Comparison of ENCODE assay signal across 28 mouse cellular contexts in genomic region chr11:70582196-70582595, GRCm38 (mm10). TPM values are rescaled to one million over a fixed set of nuclear protein-coding genes. Genes with fewer than 3 reads are reported as not detected.
A peak's percentile ranks its signal among the peaks of the same experiment; 100 is the strongest.
DNase-seq lines count a peak whose midpoint lies in the region; ATAC-seq and TF ChIP-seq lines count a peak whose summit lies in the region.
"Had no signal": no experiment of that assay in that cellular context is flagged by ENCODE, and none has a peak within 500 bp of the region (broad histone marks: within the 10 kb centered on the region; RNA-seq: fewer than 3 reads in every experiment).

No protein-coding gene starts in this region.

- 21% methylated on average over 3 of the region's 3 CpGs for WGBS in kidney, adult 2 months
- WGBS in kidney, embryonic 16.5 days, result 53% methylated on average over 3 of the region's 3 CpGs
- 30% methylated on average over 3 of the region's 3 CpGs for WGBS in embryonic facial prominence, embryonic 13.5 days
- 52% methylated on average over 3 of the region's 3 CpGs for WGBS in stomach, embryonic 15.5 days

- no peak overlapping the region for H3K9ac ChIP-seq in kidney, embryonic 16.5 days (replicated peaks; ENCODE audit: low read length)
- H3K9ac ChIP-seq in embryonic facial prominence, embryonic 13.5 days, result no peak overlapping the region
- H3K9ac ChIP-seq in stomach, embryonic 15.5 days, result no peak overlapping the region
- H3K9ac ChIP-seq: forebrain, embryonic 15.5 days; midbrain, embryonic 13.5 days; neural tube, embryonic 12.5 days had no signal

- no peak overlapping the region for H3K4me2 ChIP-seq in kidney, embryonic 16.5 days (replicated peaks; ENCODE audit: low read depth, low read length)
- H3K4me2 ChIP-seq in embryonic facial prominence, embryonic 13.5 days, result no peak overlapping the region
- no peak overlapping the region for H3K4me2 ChIP-seq in stomach, embryonic 15.5 days
- H3K4me2 ChIP-seq: forebrain, embryonic 15.5 days; midbrain, embryonic 13.5 days; neural tube, embryonic 12.5 days had no signal

- ATAC-seq in kidney, embryonic 16.5 days (ENCODE audit: low FRiP score, low TSS enrichment), result no peak
- ATAC-seq in megakaryocyte, adult 5-6 weeks (ENCODE audit: poor library complexity, severe bottlenecking), result no peak
- ATAC-seq in embryonic facial prominence, embryonic 13.5 days (ENCODE audit: insufficient number of reproducible peaks, insufficient read depth, low FRiP score, low TSS enrichment, low read depth), result no peak
- no peak for ATAC-seq in stomach, embryonic 15.5 days (ENCODE audit: insufficient read depth, low FRiP score, low read depth)
- ATAC-seq: CD4-positive, CD25-positive, alpha-beta regulatory T cell, adult 4 months; forebrain, embryonic 15.5 days; hindbrain, postnatal 0 days; midbrain, embryonic 13.5 days had no signal

- no peak overlapping the region for H3K4me3 ChIP-seq in kidney, adult 2 months (ENCODE audit: insufficient read depth, low read depth, low read length)
- no peak overlapping the region for H3K4me3 ChIP-seq in kidney, embryonic 16.5 days (ENCODE audit: low read length)
- peak overlapping the region; percentile 20 for H3K4me3 ChIP-seq in megakaryocyte, embryonic 14.5 days (replicated peaks)
- no peak overlapping the region for H3K4me3 ChIP-seq in embryonic facial prominence, embryonic 13.5 days
- H3K4me3 ChIP-seq in stomach, embryonic 15.5 days (replicated peaks), result no peak overlapping the region
- H3K4me3 ChIP-seq: forebrain, embryonic 15.5 days; midbrain, embryonic 13.5 days; neural tube, embryonic 12.5 days had no signal

- no peaks in the 10 kb centered on the region for H3K9me3 ChIP-seq in kidney, embryonic 16.5 days (ENCODE audit: low read length)
- no peaks in the 10 kb centered on the region for H3K9me3 ChIP-seq in megakaryocyte, embryonic 14.5 days
- H3K9me3 ChIP-seq in embryonic facial prominence, embryonic 13.5 days, result no peaks in the 10 kb centered on the region
- H3K9me3 ChIP-seq in stomach, embryonic 15.5 days, result no peaks in the 10 kb centered on the region
- H3K9me3 ChIP-seq: forebrain, embryonic 15.5 days; G1E; midbrain, embryonic 13.5 days; neural tube, embryonic 12.5 days had no signal

- H3K27ac ChIP-seq in kidney, adult 2 months (ENCODE audit: insufficient read depth, low read depth, low read length), result no peak overlapping the region
- H3K27ac ChIP-seq in kidney, embryonic 16.5 days (ENCODE audit: low read length), result no peak overlapping the region
- H3K27ac ChIP-seq in embryonic facial prominence, embryonic 13.5 days, result peak overlapping the region; percentile 80; the same call in 1 of the 2 replicates
- 0 out of 2 replicates have a peak overlapping the region, but pooled peaks have one; percentile 79 for H3K27ac ChIP-seq in stomach, embryonic 15.5 days
- H3K27ac ChIP-seq: hindbrain, postnatal 0 days; neural tube, embryonic 12.5 days had no signal

- peaks cover 44% of the 10 kb centered on the region for H3K4me1 ChIP-seq in kidney, adult 2 months (ENCODE audit: control insufficient read depth, insufficient read depth, low read length)
- peaks cover 62% of the 10 kb centered on the region for H3K4me1 ChIP-seq in kidney, embryonic 16.5 days (ENCODE audit: insufficient read depth, low read length)
- peaks cover 100% of the 10 kb centered on the region for H3K4me1 ChIP-seq in megakaryocyte, embryonic 14.5 days
- peaks cover 78% of the 10 kb centered on the region for H3K4me1 ChIP-seq in embryonic facial prominence, embryonic 13.5 days
- peaks cover 58% of the 10 kb centered on the region for H3K4me1 ChIP-seq in stomach, embryonic 15.5 days

- H3K36me3 ChIP-seq in kidney, adult 2 months (ENCODE audit: control insufficient read depth, insufficient read depth, low read length), result no peaks in the 10 kb centered on the region
- H3K36me3 ChIP-seq in kidney, embryonic 16.5 days (ENCODE audit: insufficient read depth, low read length), result no peaks in the 10 kb centered on the region
- H3K36me3 ChIP-seq in megakaryocyte, embryonic 14.5 days (replicated peaks; ENCODE audit: low read length), result peaks cover 67% of the 10 kb centered on the region
- H3K36me3 ChIP-seq in embryonic facial prominence, embryonic 13.5 days, result no peaks in the 10 kb centered on the region
- H3K36me3 ChIP-seq in stomach, embryonic 15.5 days, result no peaks in the 10 kb centered on the region
- H3K36me3 ChIP-seq: forebrain, embryonic 15.5 days; midbrain, embryonic 13.5 days; neural tube, embryonic 12.5 days had no signal

- DNase-seq in kidney, adult 2 months, result peak; percentile 19
- DNase-seq in gastrocnemius, postnatal 25 days, result no peak
- DNase-seq in thymus, adult 18-20 months, result no peak
- DNase-seq: adrenal gland, postnatal 36 days; cerebellum, adult 11-12 months; cerebellum, postnatal 25 days; heart, adult 11 months; kidney, adult 9 months; kidney, postnatal 36 days; layer of hippocampus, adult 9-11 months; right cerebral cortex, postnatal 4 days; thymus, postnatal 36 days had no signal

- no peak for TF ChIP-seq POLR2A in kidney, adult 2 months (IDR thresholded peaks at IDR 0.05; ENCODE audit: low read depth, low read length)

- TF ChIP-seq CTCF in kidney, adult 2 months (conservative IDR thresholded peaks at IDR 0.05; ENCODE audit: insufficient read depth, insufficient read length, low read depth, low read length), result no peak

- no peaks in the 10 kb centered on the region for H3K27me3 ChIP-seq in kidney, adult 2 months (replicated peaks; ENCODE audit: control insufficient read depth, insufficient read depth, low read length)
- no peaks in the 10 kb centered on the region for H3K27me3 ChIP-seq in kidney, embryonic 16.5 days (ENCODE audit: insufficient read depth, low read length)
- no peaks in the 10 kb centered on the region for H3K27me3 ChIP-seq in megakaryocyte, embryonic 14.5 days (replicated peaks)
- no peaks in the 10 kb centered on the region for H3K27me3 ChIP-seq in embryonic facial prominence, embryonic 13.5 days
- no peaks in the 10 kb centered on the region for H3K27me3 ChIP-seq in stomach, embryonic 15.5 days (replicated peaks)
- H3K27me3 ChIP-seq: forebrain, embryonic 15.5 days; midbrain, embryonic 13.5 days; neural tube, embryonic 12.5 days had no signal

RNA-seq across cellular contexts. Expression of gene Mink1, which starts 19.5 kb away (rescaled TPM):
- polyA plus RNA-seq in kidney, adult 2 months (2012; rRNA removed), result 73.1 and 91.8 TPM in 2 replicates
- polyA plus RNA-seq in kidney, embryonic 16.5 days (2015; fragmentation: Nextera tagmentation; extraction: Ambion mirVana), result 15.9 and 17.4 TPM in 2 replicates
- polyA plus RNA-seq in megakaryocyte, embryonic 14.5 days (2012; ENCODE audit: insufficient read depth, low replicate concordance), result 122 and 129 TPM in 2 replicates
- total RNA-seq in megakaryocyte, adult 5-6 weeks (2015), result 20.6 and 21.3 TPM in 2 replicates
- total RNA-seq in megakaryocyte, adult 5-6 weeks (2017), result 12.7 and 17.5 TPM in 2 replicates
- 14.6 and 16.5 TPM in 2 replicates for polyA plus RNA-seq in embryonic facial prominence, embryonic 13.5 days (2015; fragmentation: Nextera tagmentation; extraction: Ambion mirVana)
- polyA plus RNA-seq in stomach, embryonic 15.5 days (2015; fragmentation: Nextera tagmentation; extraction: Ambion mirVana), result 14.9 and 15.9 TPM in 2 replicates
- total RNA-seq in gastrocnemius, postnatal 25 days (2021), result 10 to 100 TPM; 26.3 to 27.2 TPM

RNA-seq across cellular contexts. Expression of gene 4930544D05Rik, which starts 33.5 kb away (rescaled TPM):
- 0.29 TPM in 1 of 2 replicates, not detected in the other for polyA plus RNA-seq in kidney, adult 2 months (2012; rRNA removed)
- polyA plus RNA-seq in kidney, embryonic 16.5 days (2015; fragmentation: Nextera tagmentation; extraction: Ambion mirVana), result not detected in 2 replicates
- not detected in 2 replicates for polyA plus RNA-seq in megakaryocyte, embryonic 14.5 days (2012; ENCODE audit: insufficient read depth, low replicate concordance)
- not detected in 2 replicates for total RNA-seq in megakaryocyte, adult 5-6 weeks (2015)
- total RNA-seq in megakaryocyte, adult 5-6 weeks (2017), result not detected in 2 replicates
- polyA plus RNA-seq in embryonic facial prominence, embryonic 13.5 days (2015; fragmentation: Nextera tagmentation; extraction: Ambion mirVana), result not detected in 2 replicates
- 0.23 TPM in 1 of 2 replicates, not detected in the other for polyA plus RNA-seq in stomach, embryonic 15.5 days (2015; fragmentation: Nextera tagmentation; extraction: Ambion mirVana)
- not detected for total RNA-seq in gastrocnemius, postnatal 25 days (2021)
- total RNA-seq: adrenal gland, postnatal 36 days; G1E; hematopoietic stem cell, adult 5-6 weeks; hindbrain, postnatal 0 days had no signal
- polyA plus RNA-seq: forebrain, embryonic 15.5 days; G1E; heart, embryonic 16.5 days; hindbrain, postnatal 0 days; limb, embryonic 14.5 days; liver, embryonic 16.5 days; midbrain, embryonic 13.5 days; neural tube, embryonic 12.5 days had no signal

RNA-seq across cellular contexts. Expression of gene Chrne, which starts 36.8 kb away (rescaled TPM):
- 0.86 and 1.0 TPM in 2 replicates for polyA plus RNA-seq in kidney, adult 2 months (2012; rRNA removed)
- polyA plus RNA-seq in kidney, embryonic 16.5 days (2015; fragmentation: Nextera tagmentation; extraction: Ambion mirVana), result 0.19 TPM in 1 of 2 replicates, not detected in the other
- 0.83 TPM in 1 of 2 replicates, not detected in the other for polyA plus RNA-seq in megakaryocyte, embryonic 14.5 days (2012; ENCODE audit: insufficient read depth, low replicate concordance)
- 0.36 TPM in 1 of 2 replicates, not detected in the other for total RNA-seq in megakaryocyte, adult 5-6 weeks (2015)
- 0.41 and 1.2 TPM in 2 replicates for total RNA-seq in megakaryocyte, adult 5-6 weeks (2017)
- polyA plus RNA-seq in embryonic facial prominence, embryonic 13.5 days (2015; fragmentation: Nextera tagmentation; extraction: Ambion mirVana), result not detected in 2 replicates
- polyA plus RNA-seq in stomach, embryonic 15.5 days (2015; fragmentation: Nextera tagmentation; extraction: Ambion mirVana), result not detected in 2 replicates
- total RNA-seq in gastrocnemius, postnatal 25 days (2021), result 10 to 100 TPM; 22.6 to 24.7 TPM
- total RNA-seq: adrenal gland, postnatal 36 days; G1E; hematopoietic stem cell, adult 5-6 weeks had no signal
- polyA plus RNA-seq: G1E; heart, embryonic 16.5 days; liver, embryonic 16.5 days; midbrain, embryonic 13.5 days; neural tube, embryonic 12.5 days had no signal

RNA-seq across cellular contexts. Expression of gene Pld2, which starts 42.3 kb away (rescaled TPM):
- polyA plus RNA-seq in kidney, adult 2 months (2012; rRNA removed), result 16.6 and 18.0 TPM in 2 replicates
- polyA plus RNA-seq in kidney, embryonic 16.5 days (2015; fragmentation: Nextera tagmentation; extraction: Ambion mirVana), result 8.5 and 8.8 TPM in 2 replicates
- 1.1 TPM in 1 of 2 replicates, not detected in the other for polyA plus RNA-seq in megakaryocyte, embryonic 14.5 days (2012; ENCODE audit: insufficient read depth, low replicate concordance)
- total RNA-seq in megakaryocyte, adult 5-6 weeks (2015), result 6.3 and 6.5 TPM in 2 replicates
- total RNA-seq in megakaryocyte, adult 5-6 weeks (2017), result 7.3 and 11.1 TPM in 2 replicates
- 5.3 and 6.5 TPM in 2 replicates for polyA plus RNA-seq in embryonic facial prominence, embryonic 13.5 days (2015; fragmentation: Nextera tagmentation; extraction: Ambion mirVana)
- polyA plus RNA-seq in stomach, embryonic 15.5 days (2015; fragmentation: Nextera tagmentation; extraction: Ambion mirVana), result 12.9 and 13.7 TPM in 2 replicates
- 10 to 100 TPM; 17.4 to 17.7 TPM for total RNA-seq in gastrocnemius, postnatal 25 days (2021)
- polyA plus RNA-seq: G1E had no signal

RNA-seq across cellular contexts. Expression of gene Gm40193, which starts 49.5 kb away (rescaled TPM):
- polyA plus RNA-seq in kidney, adult 2 months (2012; rRNA removed), result not detected in 2 replicates
- not detected in 2 replicates for polyA plus RNA-seq in kidney, embryonic 16.5 days (2015; fragmentation: Nextera tagmentation; extraction: Ambion mirVana)
- not detected in 2 replicates for polyA plus RNA-seq in megakaryocyte, embryonic 14.5 days (2012; ENCODE audit: insufficient read depth, low replicate concordance)
- not detected in 2 replicates for total RNA-seq in megakaryocyte, adult 5-6 weeks (2015)
- not detected in 2 replicates for total RNA-seq in megakaryocyte, adult 5-6 weeks (2017)
- not detected in 2 replicates for polyA plus RNA-seq in embryonic facial prominence, embryonic 13.5 days (2015; fragmentation: Nextera tagmentation; extraction: Ambion mirVana)
- not detected in 2 replicates for polyA plus RNA-seq in stomach, embryonic 15.5 days (2015; fragmentation: Nextera tagmentation; extraction: Ambion mirVana)
- not detected for total RNA-seq in gastrocnemius, postnatal 25 days (2021)
- total RNA-seq: adrenal gland, postnatal 36 days; G1E; hematopoietic stem cell, adult 5-6 weeks; hindbrain, postnatal 0 days; left cerebral cortex, postnatal 10 days had no signal
- polyA plus RNA-seq: CD4-positive, CD25-positive, alpha-beta regulatory T cell, adult 4 months; forebrain, embryonic 15.5 days; G1E; heart, embryonic 16.5 days; hindbrain, postnatal 0 days; liver, embryonic 16.5 days; midbrain, embryonic 13.5 days; neural tube, embryonic 12.5 days had no signal

Comparison
In these comparisons a context has a peak if more than half of its experiments do, and no peak if none do; other contexts are left out.
1. H3K27ac ChIP-seq: peak in embryonic facial prominence, embryonic 13.5 days (single experiment) and stomach, embryonic 15.5 days (single experiment); none in kidney, adult 2 months (single experiment) and kidney, embryonic 16.5 days (single experiment).